Mouse (Mus musculus): ENCODE results near the gene Olfr102. TPM values are rescaled to one million over a fixed set of nuclear protein-coding genes. Genes with fewer than 3 reads are reported as not detected.

The Olfr102 gene
- polyA plus RNA-seq, 1 experiment from 2014 or later = not detected

DNA sequence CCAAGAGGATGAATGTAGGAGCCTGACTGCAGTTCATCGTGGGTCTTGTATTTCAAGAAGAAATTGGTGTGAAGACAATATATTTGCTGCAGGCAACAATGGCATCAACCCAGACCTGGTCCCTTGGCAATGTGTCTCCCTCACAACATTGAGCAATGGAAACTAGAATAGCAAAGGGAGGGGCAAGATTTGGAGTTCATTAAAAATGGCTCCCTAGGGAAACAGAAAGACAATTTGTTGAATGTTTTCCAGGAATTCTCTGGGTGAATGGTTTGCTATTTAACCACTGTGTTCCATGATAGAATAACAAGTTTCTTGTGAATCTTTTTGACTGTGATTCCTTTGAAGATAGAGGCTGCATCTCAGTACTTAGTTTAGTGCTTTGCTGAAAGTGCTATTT, 53.2 kb downstream of the Olfr102 start, which contains the start of gene Olfr98:
Gene Olfr98 (minus strand): TSS at position 124 of the 400 bp plus-strand sequence.
- WGBS = 71% methylated on average over 1 of the region's 1 CpGs
- H3K4me2 ChIP-seq = no peak within 1 kb of the TSS
- H3K27me3 ChIP-seq = no peaks in the 10 kb centered on the region
- no peak within 1 kb of the TSS for H3K4me3 ChIP-seq
- no peak within 1 kb of the TSS for H3K9ac ChIP-seq
- no peaks in the 10 kb centered on the region for H3K9me3 ChIP-seq
- no peaks in the 10 kb centered on the region for H3K4me1 ChIP-seq
- no peak for ATAC-seq (ENCODE audit: borderline replicate concordance, extremely low read depth, low FRiP score, low TSS enrichment)
- no peak within 1 kb of the TSS for H3K27ac ChIP-seq
- H3K36me3 ChIP-seq = no peaks in the 10 kb centered on the region

Other genes starting within 250 kb of the Olfr102 start
- gene Olfr90, start 228.6 kb downstream of the Olfr102 start, polyA plus RNA-seq (2015; fragmentation: Nextera tagmentation; extraction: Ambion mirVana) = not detected in 2 replicates
- not detected in 2 replicates for gene Olfr91, start 218.8 kb downstream of the Olfr102 start, polyA plus RNA-seq (2015; fragmentation: Nextera tagmentation; extraction: Ambion mirVana)
- not detected in 2 replicates for gene Olfr92, start 197.0 kb downstream of the Olfr102 start, polyA plus RNA-seq (2015; fragmentation: Nextera tagmentation; extraction: Ambion mirVana)
- gene Olfr93, start 155.6 kb downstream of the Olfr102 start, polyA plus RNA-seq (2015; fragmentation: Nextera tagmentation; extraction: Ambion mirVana) = not detected in 2 replicates
- gene Ubd, start 123.2 kb downstream of the Olfr102 start, polyA plus RNA-seq (2015; fragmentation: Nextera tagmentation; extraction: Ambion mirVana) = 0.86 TPM in 1 of 2 replicates, not detected in the other
- gene Olfr94, start 116.1 kb downstream of the Olfr102 start, polyA plus RNA-seq (2015; fragmentation: Nextera tagmentation; extraction: Ambion mirVana) = not detected in 2 replicates
- gene Olfr95, start 103.9 kb downstream of the Olfr102 start, polyA plus RNA-seq (2015; fragmentation: Nextera tagmentation; extraction: Ambion mirVana) = not detected in 2 replicates
- not detected in 2 replicates for gene Olfr96, start 96.9 kb downstream of the Olfr102 start, polyA plus RNA-seq (2015; fragmentation: Nextera tagmentation; extraction: Ambion mirVana)
- gene Olfr97, start 79.7 kb downstream of the Olfr102 start, polyA plus RNA-seq (2015; fragmentation: Nextera tagmentation; extraction: Ambion mirVana) = not detected in 2 replicates
- not detected in 2 replicates for gene Olfr98, start 53.3 kb downstream of the Olfr102 start, polyA plus RNA-seq (2015; fragmentation: Nextera tagmentation; extraction: Ambion mirVana)
- 2.2 and 3.0 TPM in 2 replicates for gene H2-M3, start 46.8 kb downstream of the Olfr102 start, polyA plus RNA-seq (2015; fragmentation: Nextera tagmentation; extraction: Ambion mirVana)
- gene Olfr99, start 33.6 kb downstream of the Olfr102 start, polyA plus RNA-seq (2015; fragmentation: Nextera tagmentation; extraction: Ambion mirVana) = not detected in 2 replicates
- gene Olfr101, start 12.7 kb downstream of the Olfr102 start, polyA plus RNA-seq (2015; fragmentation: Nextera tagmentation; extraction: Ambion mirVana) = not detected in 2 replicates
- not detected in 2 replicates for gene Olfr103, start 22.6 kb upstream of the Olfr102 start, polyA plus RNA-seq (2015; fragmentation: Nextera tagmentation; extraction: Ambion mirVana)
- not detected in 2 replicates for gene Olfr104-ps, start 42.5 kb upstream of the Olfr102 start, polyA plus RNA-seq (2015; fragmentation: Nextera tagmentation; extraction: Ambion mirVana)
- not detected in 2 replicates for gene Olfr105-ps, start 62.0 kb upstream of the Olfr102 start, polyA plus RNA-seq (2015; fragmentation: Nextera tagmentation; extraction: Ambion mirVana)
- not detected in 2 replicates for gene Olfr106-ps, start 73.3 kb upstream of the Olfr102 start, polyA plus RNA-seq (2015; fragmentation: Nextera tagmentation; extraction: Ambion mirVana)
- gene Olfr107, start 82.2 kb upstream of the Olfr102 start, polyA plus RNA-seq (2015; fragmentation: Nextera tagmentation; extraction: Ambion mirVana) = not detected in 2 replicates
- gene Olfr108, start 128.4 kb upstream of the Olfr102 start, polyA plus RNA-seq (2015; fragmentation: Nextera tagmentation; extraction: Ambion mirVana) = not detected in 2 replicates
- gene Olfr109, start 141.9 kb upstream of the Olfr102 start, polyA plus RNA-seq (2015; fragmentation: Nextera tagmentation; extraction: Ambion mirVana) = not detected in 2 replicates
- 0.11 TPM in 1 of 2 replicates, not detected in the other for gene H2-M2, start 166.5 kb upstream of the Olfr102 start, polyA plus RNA-seq (2015; fragmentation: Nextera tagmentation; extraction: Ambion mirVana)
- not detected in 2 replicates for gene Olfr110, start 175.4 kb upstream of the Olfr102 start, polyA plus RNA-seq (2015; fragmentation: Nextera tagmentation; extraction: Ambion mirVana)
- not detected in 2 replicates for gene Olfr111, start 191.0 kb upstream of the Olfr102 start, polyA plus RNA-seq (2015; fragmentation: Nextera tagmentation; extraction: Ambion mirVana)

Data from lung, embryonic 15.5 days (tissue).